Mouse (Mus musculus) heart, adult 11 months (tissue): ENCODE measurements around the gene Nfkbia.

Source experiments
- DNase-seq: peaks from one replicate; pipeline ENCODE4 v3.0.0; 2022

The Nfkbia gene

DNA sequence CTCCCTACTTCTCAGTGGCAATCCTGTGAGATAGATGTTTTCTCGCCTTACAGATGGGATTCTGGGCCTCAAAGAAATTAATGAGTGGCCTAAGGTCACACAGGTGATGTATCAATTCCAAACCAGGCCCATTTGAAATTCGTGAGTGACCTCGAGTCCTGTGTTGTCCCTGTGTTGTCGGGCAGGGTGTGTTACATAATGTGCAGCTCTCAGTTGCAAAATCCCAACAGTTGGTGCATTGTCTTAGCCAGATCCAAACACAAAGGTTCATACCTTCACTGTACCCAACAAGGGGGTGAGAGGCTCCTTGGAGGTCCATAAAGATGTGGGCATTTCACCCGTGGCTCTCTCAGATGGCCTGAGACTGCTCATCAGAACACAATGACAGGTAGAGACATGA, 52.0 kb downstream of the Nfkbia start:
- no peak for DNase-seq
